Mouse (Mus musculus) lung, postnatal 0 days (tissue): ENCODE measurements around the gene Gfod2.

Experiments
- CTCF ChIP-seq: IDR thresholded peaks from 2 replicates; pipeline ENCODE4 v1.5.1; 2016; ENCODE audit warnings: antibody characterized with exemption, mild to moderate bottlenecking
- EP300 ChIP-seq: IDR thresholded peaks from 2 replicates; pipeline ENCODE4 v1.6.1; 2016; ENCODE audit warnings: antibody characterized with exemption, mild to moderate bottlenecking, control low read depth

- TF ChIP-seq CTCF (peak; percentile 92), EP300 (no peak)
These were observed 44.3 kb downstream of the Gfod2 start for GRCm38 (mm10) chr8:105714139-105714538.
